Mouse (Mus musculus): Measurements from ENCODE around the gene Rem2. TPM values are rescaled to one million over a fixed set of nuclear protein-coding genes. Genes with fewer than 3 reads are reported as not detected.

Gene Rem2
- polyA plus RNA-seq, 1 experiment from 2014 or later = 37.2 TPM

GRCm38 (mm10) chr14:54528446-54529111 is 52.7 kb downstream of the Rem2 start:
- no peaks in the 10 kb centered on the region for H3K27me3 ChIP-seq (ENCODE audit: control insufficient read depth, insufficient read depth, low read length)
- H3K4me3 ChIP-seq (replicated peaks; ENCODE audit: low read depth, low read length) = no peak overlapping the region
- 0 out of 2 replicates have a peak overlapping the region, but pooled peaks have one; percentile 86 for H3K27ac ChIP-seq (replicated peaks; ENCODE audit: low read depth, low read length)
- H3K9ac ChIP-seq (replicated peaks; ENCODE audit: low read length) = no peak overlapping the region
- no peaks in the 10 kb centered on the region for H3K9me3 ChIP-seq (ENCODE audit: control insufficient read depth, low read length)
- ATAC-seq (ENCODE audit: low FRiP score, low TSS enrichment) (peak; percentile 63; the same call in 1 of the 2 replicates), DNase-seq (peak; percentile 92)
- WGBS = 14% methylated on average over 17 of the region's 17 CpGs
- no peak overlapping the region for H3K4me2 ChIP-seq (ENCODE audit: low read length)
- H3K4me1 ChIP-seq (ENCODE audit: control insufficient read depth, insufficient read depth, low read length) = 0 out of 2 replicates have a peak, but pooled peaks cover 11% of the 10 kb centered on the region
- H3K36me3 ChIP-seq (ENCODE audit: control insufficient read depth, insufficient read depth, low read length) = no peaks in the 10 kb centered on the region

Other genes with a start within 250 kb of the Rem2 start
- 338 and 385 TPM in 2 replicates for gene Dad1, start 222.0 kb upstream of the Rem2 start, polyA plus RNA-seq (2014; fragmentation: Nextera tagmentation; extraction: Ambion mirVana)
- 46.6 and 48.0 TPM in 2 replicates for gene Abhd4, start 221.9 kb upstream of the Rem2 start, polyA plus RNA-seq (2014; fragmentation: Nextera tagmentation; extraction: Ambion mirVana)
- gene Olfr49, start 191.2 kb upstream of the Rem2 start, polyA plus RNA-seq (2014; fragmentation: Nextera tagmentation; extraction: Ambion mirVana) = not detected in 2 replicates
- 58.6 and 71.2 TPM in 2 replicates for gene Oxa1l, start 115.3 kb upstream of the Rem2 start, polyA plus RNA-seq (2014; fragmentation: Nextera tagmentation; extraction: Ambion mirVana)
- 3.5 and 4.0 TPM in 2 replicates for gene Slc7a7, start 58.3 kb upstream of the Rem2 start, polyA plus RNA-seq (2014; fragmentation: Nextera tagmentation; extraction: Ambion mirVana)
- 293 and 337 TPM in 2 replicates for gene Mrpl52, start 49.2 kb upstream of the Rem2 start, polyA plus RNA-seq (2014; fragmentation: Nextera tagmentation; extraction: Ambion mirVana)
- gene Mmp14, start 44.5 kb upstream of the Rem2 start, polyA plus RNA-seq (2014; fragmentation: Nextera tagmentation; extraction: Ambion mirVana) = 36.2 and 58.5 TPM in 2 replicates
- 26.1 and 27.5 TPM in 2 replicates for gene Lrp10, start 12.0 kb upstream of the Rem2 start, polyA plus RNA-seq (2014; fragmentation: Nextera tagmentation; extraction: Ambion mirVana)
- gene Prmt5, start 41.4 kb downstream of the Rem2 start, polyA plus RNA-seq (2014; fragmentation: Nextera tagmentation; extraction: Ambion mirVana) = 76.9 and 92.5 TPM in 2 replicates
- 13.3 and 14.7 TPM in 2 replicates for gene Haus4, start 78.5 kb downstream of the Rem2 start, polyA plus RNA-seq (2014; fragmentation: Nextera tagmentation; extraction: Ambion mirVana)
- 3.6 and 4.8 TPM in 2 replicates for gene Ajuba, start 101.5 kb downstream of the Rem2 start, polyA plus RNA-seq (2014; fragmentation: Nextera tagmentation; extraction: Ambion mirVana)
- gene 4931414P19Rik, start 129.9 kb downstream of the Rem2 start, polyA plus RNA-seq (2014; fragmentation: Nextera tagmentation; extraction: Ambion mirVana) = 5.4 and 6.1 TPM in 2 replicates
- 409 and 454 TPM in 2 replicates for gene Psmb5, start 141.9 kb downstream of the Rem2 start, polyA plus RNA-seq (2014; fragmentation: Nextera tagmentation; extraction: Ambion mirVana)
- 0.18 TPM in 1 of 2 replicates, not detected in the other for gene Psmb11, start 145.3 kb downstream of the Rem2 start, polyA plus RNA-seq (2014; fragmentation: Nextera tagmentation; extraction: Ambion mirVana)
- gene Gm17606, start 164.9 kb downstream of the Rem2 start, polyA plus RNA-seq (2014; fragmentation: Nextera tagmentation; extraction: Ambion mirVana) = not detected in 2 replicates
- gene Cdh24, start 165.3 kb downstream of the Rem2 start, polyA plus RNA-seq (2014; fragmentation: Nextera tagmentation; extraction: Ambion mirVana) = 11.6 and 12.4 TPM in 2 replicates
- gene 1700123O20Rik, start 210.1 kb downstream of the Rem2 start, polyA plus RNA-seq (2014; fragmentation: Nextera tagmentation; extraction: Ambion mirVana) = 74.0 and 79.1 TPM in 2 replicates
- gene Acin1, start 210.8 kb downstream of the Rem2 start, polyA plus RNA-seq (2014; fragmentation: Nextera tagmentation; extraction: Ambion mirVana) = 128 and 143 TPM in 2 replicates
- gene Gm29776, start 222.7 kb downstream of the Rem2 start, polyA plus RNA-seq (2014; fragmentation: Nextera tagmentation; extraction: Ambion mirVana) = 0.20 TPM in 2 replicates
- gene Cebpe, start 236.1 kb downstream of the Rem2 start, polyA plus RNA-seq (2014; fragmentation: Nextera tagmentation; extraction: Ambion mirVana) = not detected in 2 replicates